Mouse (Mus musculus): ENCODE data around the gene Lrrc8a. TPM values are rescaled to one million over a fixed set of nuclear protein-coding genes. Genes with fewer than 3 reads are reported as not detected.

The Lrrc8a gene
- polyA plus RNA-seq, 1 experiment from 2014 or later, result 51.9 TPM

DNA sequence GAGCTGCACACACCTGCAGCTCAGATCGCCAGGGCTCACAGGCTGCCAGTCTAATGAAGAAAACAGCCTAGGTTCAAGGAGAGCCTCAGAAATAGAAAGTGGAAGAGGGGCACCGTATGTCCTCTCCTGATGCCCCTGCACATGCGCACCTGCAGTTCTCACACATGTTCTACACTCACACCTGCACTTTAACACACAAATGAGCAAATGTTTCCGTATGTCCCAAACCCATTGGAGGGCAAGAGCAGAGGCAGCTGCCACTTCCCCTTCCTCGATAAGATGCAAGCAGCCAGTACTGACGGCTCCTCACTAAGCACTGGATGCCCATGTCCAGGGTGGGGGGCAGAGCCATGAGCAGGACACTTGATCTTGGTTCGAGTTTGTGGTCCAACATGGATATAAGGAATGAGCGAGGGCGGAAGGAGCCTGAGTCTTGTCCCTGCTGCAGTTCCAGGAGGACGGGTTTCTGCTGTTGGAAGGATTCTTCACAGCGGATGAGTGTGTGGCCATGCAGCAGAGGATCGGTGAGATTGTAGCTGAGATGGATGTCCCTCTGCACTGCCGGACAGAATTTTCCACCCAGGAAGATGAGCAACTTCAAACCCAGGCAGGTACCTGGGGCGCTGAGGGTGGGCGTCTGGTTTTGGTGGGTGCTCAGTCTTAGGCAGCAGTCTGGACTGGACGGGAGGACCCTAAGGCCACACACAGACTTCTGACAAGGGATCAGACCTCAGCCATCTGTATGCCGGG, 31.9 kb downstream of the Lrrc8a start:
- no peak overlapping the region for H3K4me3 ChIP-seq (ENCODE audit: low read depth, low read length)
- ATAC-seq (ENCODE audit: insufficient number of reproducible peaks, insufficient read depth, low FRiP score, low read depth), result no peak
- H3K27me3 ChIP-seq (ENCODE audit: control insufficient read depth, insufficient read depth, low read length), result no peaks in the 10 kb centered on the region
- peaks cover 33% of the 10 kb centered on the region for H3K4me1 ChIP-seq (ENCODE audit: control insufficient read depth, insufficient read depth, low read length)
- H3K4me2 ChIP-seq (replicated peaks; ENCODE audit: low read depth, low read length), result no peak overlapping the region
- H3K27ac ChIP-seq (ENCODE audit: low read length), result peak overlapping the region; percentile 77; the same call in 1 of the 2 replicates
- H3K9ac ChIP-seq (replicated peaks; ENCODE audit: low read depth, low read length), result no peak overlapping the region
- 89% methylated on average over 17 of the region's 17 CpGs for WGBS
- no peaks in the 10 kb centered on the region for H3K9me3 ChIP-seq (ENCODE audit: control insufficient read depth, low read depth, low read length)
- H3K36me3 ChIP-seq (ENCODE audit: control insufficient read depth, insufficient read depth, low read length), result 0 out of 2 replicates have a peak, but pooled peaks cover under 1% of the 10 kb centered on the region

GRCm38 (mm10) chr2:30270134-30270533, 32.6 kb downstream of the Lrrc8a start:
- WGBS, result 26% methylated on average over 1 of the region's 1 CpGs
- H3K27ac ChIP-seq (ENCODE audit: low read length), result peak overlapping the region; percentile 77; the same call in 1 of the 2 replicates
- no peaks in the 10 kb centered on the region for H3K9me3 ChIP-seq (ENCODE audit: control insufficient read depth, low read depth, low read length)
- no peak overlapping the region for H3K4me3 ChIP-seq (ENCODE audit: low read depth, low read length)
- no peaks in the 10 kb centered on the region for H3K27me3 ChIP-seq (ENCODE audit: control insufficient read depth, insufficient read depth, low read length)
- peaks cover 27% of the 10 kb centered on the region for H3K4me1 ChIP-seq (ENCODE audit: control insufficient read depth, insufficient read depth, low read length)
- H3K9ac ChIP-seq (replicated peaks; ENCODE audit: low read depth, low read length), result no peak overlapping the region
- peak; percentile 84 for ATAC-seq (ENCODE audit: insufficient number of reproducible peaks, insufficient read depth, low FRiP score, low read depth)
- no peaks in the 10 kb centered on the region for H3K36me3 ChIP-seq (ENCODE audit: control insufficient read depth, insufficient read depth, low read length)
- H3K4me2 ChIP-seq (replicated peaks; ENCODE audit: low read depth, low read length), result no peak overlapping the region

- Histone ChIP-seq H3K9ac (replicated peaks; ENCODE audit: low read depth, low read length) (no peak within 1 kb of the TSS), H3K4me2 (replicated peaks; ENCODE audit: low read depth, low read length) (no peak within 1 kb of the TSS), H3K27ac (ENCODE audit: low read length) (no peak within 1 kb of the TSS), H3K4me1 (ENCODE audit: control insufficient read depth, insufficient read depth, low read length) (peaks cover 8% of the 10 kb centered on the region), H3K4me3 (ENCODE audit: low read depth, low read length) (no peak within 1 kb of the TSS), H3K27me3 (ENCODE audit: control insufficient read depth, insufficient read depth, low read length) (no peaks in the 10 kb centered on the region), H3K36me3 (ENCODE audit: control insufficient read depth, insufficient read depth, low read length) (no peaks in the 10 kb centered on the region; the same call in 1 of the 2 replicates), H3K9me3 (ENCODE audit: control insufficient read depth, low read depth, low read length) (no peaks in the 10 kb centered on the region)
- WGBS, result 89% methylated on average over 11 of the region's 11 CpGs
- no peak for ATAC-seq (ENCODE audit: insufficient number of reproducible peaks, insufficient read depth, low FRiP score, low read depth)
Measured at GRCm38 (mm10) chr2:30280743-30281142, 43.2 kb downstream of the Lrrc8a start, which contains the start of gene Gm28038. Gm28038 (plus strand) TSS chr2:30281043.

DNA sequence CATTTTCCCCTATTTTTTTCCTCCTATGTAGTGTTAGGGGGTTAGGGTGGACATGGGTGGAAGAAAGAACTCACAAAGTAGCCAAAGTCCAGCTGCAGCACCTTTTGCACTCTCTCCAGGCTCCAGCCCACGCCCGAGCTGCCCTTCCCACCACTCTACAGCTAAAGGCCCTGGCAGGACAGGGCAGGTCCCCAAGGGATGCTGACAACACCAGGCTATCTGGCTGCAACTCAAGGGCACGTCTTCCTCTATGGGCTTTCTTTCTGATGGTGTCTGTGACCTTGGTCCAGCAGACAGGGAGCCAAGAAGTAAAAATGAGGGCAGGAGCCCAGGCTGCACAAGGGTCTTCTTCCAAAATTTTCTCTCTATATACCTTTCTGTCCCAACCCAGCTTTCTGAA, 44.1 kb downstream of the Lrrc8a start:
- no peak overlapping the region for H3K4me2 ChIP-seq (replicated peaks; ENCODE audit: low read depth, low read length)
- ATAC-seq (ENCODE audit: insufficient number of reproducible peaks, insufficient read depth, low FRiP score, low read depth), result no peak

DNA sequence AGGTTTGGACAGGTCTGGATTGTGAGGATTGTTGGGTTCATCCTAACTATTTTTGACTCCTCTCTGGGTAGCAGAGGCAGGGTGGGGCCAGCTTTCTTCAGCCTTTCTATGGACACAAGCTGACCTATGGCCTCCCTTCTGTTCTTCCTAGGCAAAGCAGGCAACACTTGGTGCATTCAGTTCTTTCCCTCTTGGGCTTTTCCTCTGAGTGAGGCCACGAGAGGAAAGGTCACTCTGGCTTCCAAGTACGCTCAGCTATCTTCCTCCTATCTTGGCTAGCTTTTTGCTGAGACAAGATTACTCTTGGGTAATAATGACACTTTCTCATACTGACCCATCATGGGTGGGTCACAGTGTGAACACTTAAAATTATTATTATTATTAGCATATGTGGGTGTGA, 45.7 kb downstream of the Lrrc8a start:
- Histone ChIP-seq H3K9ac (replicated peaks; ENCODE audit: low read depth, low read length) (no peak overlapping the region), H3K4me1 (ENCODE audit: control insufficient read depth, insufficient read depth, low read length) (peaks cover 15% of the 10 kb centered on the region), H3K27ac (ENCODE audit: low read length) (no peak overlapping the region), H3K9me3 (ENCODE audit: control insufficient read depth, low read depth, low read length) (no peaks in the 10 kb centered on the region), H3K4me2 (replicated peaks; ENCODE audit: low read depth, low read length) (no peak overlapping the region), H3K36me3 (ENCODE audit: control insufficient read depth, insufficient read depth, low read length) (no peaks in the 10 kb centered on the region), H3K4me3 (ENCODE audit: low read depth, low read length) (no peak overlapping the region), H3K27me3 (ENCODE audit: control insufficient read depth, insufficient read depth, low read length) (no peaks in the 10 kb centered on the region)
- no peak for ATAC-seq (ENCODE audit: insufficient number of reproducible peaks, insufficient read depth, low FRiP score, low read depth)
- WGBS, result 92% methylated on average over 2 of the region's 2 CpGs

More for the DNA sequence above, 44.1 kb downstream of the Lrrc8a start:
- Histone ChIP-seq H3K4me1 (ENCODE audit: control insufficient read depth, insufficient read depth, low read length) (peaks cover 8% of the 10 kb centered on the region), H3K9me3 (ENCODE audit: control insufficient read depth, low read depth, low read length) (no peaks in the 10 kb centered on the region), H3K27me3 (ENCODE audit: control insufficient read depth, insufficient read depth, low read length) (no peaks in the 10 kb centered on the region), H3K9ac (replicated peaks; ENCODE audit: low read depth, low read length) (no peak overlapping the region), H3K36me3 (ENCODE audit: control insufficient read depth, insufficient read depth, low read length) (no peaks in the 10 kb centered on the region; the same call in 1 of the 2 replicates), H3K4me3 (ENCODE audit: low read depth, low read length) (no peak overlapping the region), H3K27ac (ENCODE audit: low read length) (no peak overlapping the region)
- WGBS, result 73% methylated on average over 3 of the region's 3 CpGs

GRCm38 (mm10) chr2:30285004-30285403, 47.5 kb downstream of the Lrrc8a start:
- no peaks in the 10 kb centered on the region for H3K9me3 ChIP-seq (ENCODE audit: control insufficient read depth, low read depth, low read length)
- H3K9ac ChIP-seq (replicated peaks; ENCODE audit: low read depth, low read length), result peak overlapping the region; percentile 89
- H3K36me3 ChIP-seq (ENCODE audit: control insufficient read depth, insufficient read depth, low read length), result no peaks in the 10 kb centered on the region
- H3K4me2 ChIP-seq (replicated peaks; ENCODE audit: low read depth, low read length), result peak overlapping the region; percentile 78
- H3K27me3 ChIP-seq (ENCODE audit: control insufficient read depth, insufficient read depth, low read length), result no peaks in the 10 kb centered on the region
- WGBS, result 88% methylated on average over 5 of the region's 5 CpGs
- ATAC-seq (ENCODE audit: insufficient number of reproducible peaks, insufficient read depth, low FRiP score, low read depth), result no peak
- peaks cover 15% of the 10 kb centered on the region for H3K4me1 ChIP-seq (ENCODE audit: control insufficient read depth, insufficient read depth, low read length)
- H3K27ac ChIP-seq (ENCODE audit: low read length), result no peak overlapping the region
- H3K4me3 ChIP-seq (ENCODE audit: low read depth, low read length), result peak overlapping the region; percentile 90; the same call in 1 of the 2 replicates

DNA sequence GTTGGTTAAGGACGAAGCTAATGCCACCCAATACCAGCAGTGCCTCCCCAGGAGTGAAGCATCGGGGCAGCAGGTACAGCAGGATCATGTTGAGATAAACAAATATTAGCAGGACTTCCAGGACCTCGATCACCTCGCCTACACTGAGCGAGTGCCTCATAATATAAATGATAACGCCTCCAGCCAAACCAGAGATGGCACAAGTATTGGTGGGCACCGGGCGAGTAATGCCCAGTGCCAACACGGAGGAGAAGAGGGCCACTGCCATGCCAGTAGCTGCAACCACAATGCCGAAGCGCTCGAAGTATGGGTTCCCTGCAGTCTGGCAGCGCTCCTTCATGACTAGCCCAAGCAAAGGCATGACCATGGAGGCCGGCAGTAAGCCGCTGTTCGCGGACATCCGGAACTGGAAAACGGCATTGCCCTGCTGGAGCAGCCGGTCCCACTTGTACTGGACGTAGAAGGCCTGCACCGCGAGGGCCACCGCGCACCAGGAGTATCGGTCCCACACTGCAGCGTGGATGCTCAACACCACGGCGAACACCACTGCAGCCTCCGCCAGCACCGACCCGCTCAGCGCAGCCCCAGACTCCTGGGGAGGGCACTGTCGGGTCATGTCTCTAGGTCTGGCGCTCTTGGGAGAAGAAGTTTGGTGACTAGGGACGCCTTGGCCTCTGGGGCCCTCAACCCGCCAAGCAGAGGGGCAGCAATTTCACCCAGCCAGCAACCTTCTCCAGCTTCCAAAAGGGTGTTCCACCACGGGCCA, 48.1 kb downstream of the Lrrc8a start:
- H3K4me1 ChIP-seq (ENCODE audit: control insufficient read depth, insufficient read depth, low read length), result peaks cover 15% of the 10 kb centered on the region
- H3K27me3 ChIP-seq (ENCODE audit: control insufficient read depth, insufficient read depth, low read length), result no peaks in the 10 kb centered on the region
- H3K9ac ChIP-seq (replicated peaks; ENCODE audit: low read depth, low read length), result peak overlapping the region; percentile 89
- peak overlapping the region; percentile 78 for H3K4me2 ChIP-seq (replicated peaks; ENCODE audit: low read depth, low read length)
- H3K36me3 ChIP-seq (ENCODE audit: control insufficient read depth, insufficient read depth, low read length), result no peaks in the 10 kb centered on the region
- H3K9me3 ChIP-seq (ENCODE audit: control insufficient read depth, low read depth, low read length), result no peaks in the 10 kb centered on the region
- peak overlapping the region; percentile 44; the same call in 1 of the 2 replicates for H3K27ac ChIP-seq (ENCODE audit: low read length)
- WGBS, result 9% methylated on average over 38 of the region's 38 CpGs
- H3K4me3 ChIP-seq (ENCODE audit: low read depth, low read length), result peak overlapping the region; percentile 90
- peak; percentile 42 for ATAC-seq (ENCODE audit: insufficient number of reproducible peaks, insufficient read depth, low FRiP score, low read depth)

- Histone ChIP-seq H3K9ac (replicated peaks; ENCODE audit: low read depth, low read length) (peak within 1 kb of the TSS; percentile 89), H3K27me3 (ENCODE audit: control insufficient read depth, insufficient read depth, low read length) (no peaks in the 10 kb centered on the region), H3K36me3 (ENCODE audit: control insufficient read depth, insufficient read depth, low read length) (no peaks in the 10 kb centered on the region), H3K27ac (ENCODE audit: low read length) (peak within 1 kb of the TSS; percentile 79), H3K4me2 (replicated peaks; ENCODE audit: low read depth, low read length) (peak within 1 kb of the TSS; percentile 78), H3K4me1 (ENCODE audit: control insufficient read depth, insufficient read depth, low read length) (peaks cover 15% of the 10 kb centered on the region), H3K9me3 (ENCODE audit: control insufficient read depth, low read depth, low read length) (no peaks in the 10 kb centered on the region), H3K4me3 (ENCODE audit: low read depth, low read length) (peak within 1 kb of the TSS; percentile 90)
- ATAC-seq (ENCODE audit: insufficient number of reproducible peaks, insufficient read depth, low FRiP score, low read depth), result peak; percentile 92
- WGBS, result under 1% methylated on average over 66 of the region's 68 CpGs
Measured at GRCm38 (mm10) chr2:30286192-30287026, 48.9 kb downstream of the Lrrc8a start, which contains the start of the genes Dolk and Nup188. Dolk (minus strand) TSS chr2:30286334. Nup188 (plus strand) TSS chr2:30286397.
